Mouse (Mus musculus) thymus, adult 2 months (tissue): ENCODE results near the gene Dync1li1. TPM values are rescaled to one million over a fixed set of nuclear protein-coding genes. Genes with fewer than 3 reads are reported as not detected.

Experiments used
- DNase-seq: peaks from one replicate; pipeline ENCODE4 v3.0.0; 2021
- H3K27ac ChIP-seq: fragments of 200-500 bp; 2 replicates; pipeline ENCODE4 v1.5.1; 2012; ENCODE audit warnings: low read length, control low read depth; ENCODE audit not compliant: control insufficient read depth, insufficient read depth
- H3K27me3 ChIP-seq: fragments of 200-500 bp; 2 replicates; pipeline ENCODE4 v1.6.1; 2012; ENCODE audit warnings: mild to moderate bottlenecking, low read length, moderate library complexity, mixed read lengths; ENCODE audit not compliant: control insufficient read depth, insufficient read depth
- H3K36me3 ChIP-seq: fragments of 200-500 bp; 2 replicates; pipeline ENCODE4 v1.6.1; 2012; ENCODE audit warnings: mild to moderate bottlenecking, low read length, moderate library complexity; ENCODE audit not compliant: control insufficient read depth, insufficient read depth
- H3K4me1 ChIP-seq: fragments of 200-500 bp; replicated peaks from 2 replicates; pipeline ENCODE4 v1.6.1; 2012; ENCODE audit warnings: low read length; ENCODE audit not compliant: control insufficient read depth, insufficient read depth
- H3K4me3 ChIP-seq: fragments of 200-500 bp; 2 replicates; pipeline ENCODE4 v1.5.1; 2012; ENCODE audit warnings: mild to moderate bottlenecking, low read length, control low read depth, moderate library complexity; ENCODE audit not compliant: control insufficient read depth, insufficient read depth
- CTCF ChIP-seq: fragments of 200-500 bp; IDR thresholded peaks from 2 replicates; pipeline ENCODE4 v1.5.1; 2012; ENCODE audit warnings: mild to moderate bottlenecking, control low read depth, low read length, moderate library complexity, borderline replicate concordance; ENCODE audit not compliant: control insufficient read depth, poor library complexity, insufficient read depth; ENCODE audit errors: extremely low read depth
- POLR2A ChIP-seq: fragments of 200-500 bp; IDR thresholded peaks from 2 replicates; pipeline ENCODE4 v1.6.1; 2012; ENCODE audit warnings: mild to moderate bottlenecking, low read length, control low read depth, moderate library complexity; ENCODE audit not compliant: control insufficient read depth, poor library complexity, insufficient read depth; ENCODE audit errors: extremely low read depth
- WGBS: fragments of 180-500 bp; shearing (Covaris S2); methylation state at CpG from one replicate; pipeline ENCODE4 v1.1.7; 2018; 5-methylcytosine and 5-hydroxymethylcytosine counted together
- polyA plus RNA-seq: library from polyadenylated mRNA; depleted of rRNA; stranded (reverse); fragments of >200 nt; gene quantifications from 2 replicates; pipeline ENCODE4 v1.2.3, GENCODE M21; 2012

Dync1li1 gene
- polyA plus RNA-seq, 1 experiment: 20.8 TPM

- no peak for DNase-seq
- H3K36me3 ChIP-seq: no peaks in the 10 kb centered on the region; the same call in 1 of the 2 replicates
- TF ChIP-seq POLR2A: no peak
- TF ChIP-seq CTCF: no peak
- 97% methylated on average over 5 of the region's 5 CpGs for WGBS
- no peak overlapping the region for H3K27ac ChIP-seq
- H3K4me3 ChIP-seq: no peak overlapping the region
- no peaks in the 10 kb centered on the region for H3K4me1 ChIP-seq
- no peaks in the 10 kb centered on the region for H3K27me3 ChIP-seq
Observed at GRCm38 (mm10) chr9:114697926-114698325, 9.3 kb downstream of the Dync1li1 start.

DNA sequence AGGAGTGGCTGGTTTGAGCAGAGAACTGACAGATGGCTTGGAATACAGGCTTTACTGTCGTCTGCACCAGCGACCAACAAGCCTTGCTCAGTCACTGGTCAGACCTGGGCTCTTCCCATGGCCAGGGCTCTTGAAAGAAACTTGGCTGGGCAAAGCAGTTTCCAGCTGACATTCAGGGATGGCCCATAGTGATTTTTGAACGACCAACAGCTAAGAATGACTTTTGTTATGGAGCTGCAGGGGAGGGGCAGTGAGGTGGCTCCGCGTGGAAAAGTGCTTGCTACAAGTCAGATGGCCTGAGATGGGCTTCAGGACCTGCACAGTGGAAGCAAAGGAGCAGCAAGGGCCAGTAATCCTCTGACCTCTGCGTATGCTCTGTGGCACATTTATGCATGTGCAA, 10.7 kb downstream of the Dync1li1 start:
- DNase-seq: no peak
- Histone ChIP-seq H3K36me3 (no peaks in the 10 kb centered on the region; the same call in 1 of the 2 replicates), H3K4me3 (no peak overlapping the region), H3K27me3 (no peaks in the 10 kb centered on the region), H3K4me1 (no peaks in the 10 kb centered on the region), H3K27ac (no peak overlapping the region)
- TF ChIP-seq POLR2A (no peak), CTCF (no peak)
- 90% methylated on average over 6 of the region's 6 CpGs for WGBS

DNA sequence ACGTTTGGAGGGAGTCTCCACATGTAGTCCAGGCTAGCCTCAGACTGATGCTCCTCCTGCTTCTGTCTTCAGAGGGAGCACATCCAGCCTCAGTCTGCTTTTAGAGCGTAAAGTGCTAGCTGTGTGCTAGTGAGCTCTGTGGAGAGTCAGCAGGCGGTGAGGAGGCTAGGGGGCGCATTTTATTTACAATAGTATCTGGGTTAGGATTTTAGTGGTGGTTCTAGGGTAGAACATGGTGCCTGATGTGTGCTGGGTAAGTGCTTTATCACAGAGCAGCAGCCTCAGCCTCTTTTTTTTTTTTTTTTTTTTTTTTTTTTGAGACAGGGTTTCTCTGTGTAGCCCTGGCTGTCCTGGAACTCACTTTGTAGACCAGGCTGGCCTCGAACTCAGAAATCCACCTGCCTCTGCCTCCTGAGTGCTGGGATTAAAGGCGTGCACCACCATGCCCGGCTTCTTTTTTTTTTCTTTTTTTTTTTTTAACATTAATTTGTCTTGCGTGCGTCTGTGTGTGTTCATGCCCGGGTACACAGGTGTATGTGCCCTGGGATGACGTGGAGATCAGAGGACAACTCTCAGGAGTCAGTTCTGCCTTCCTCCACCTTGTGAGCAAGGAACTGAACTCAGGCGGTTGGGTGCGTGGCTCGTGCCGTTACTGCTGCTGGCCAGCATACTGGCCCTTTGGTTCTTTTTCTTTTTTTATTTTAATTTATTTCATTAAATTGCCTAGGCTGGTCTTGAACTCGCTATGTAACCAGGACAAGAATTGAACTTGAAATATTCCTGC, 11.5 kb downstream of the Dync1li1 start:
- Histone ChIP-seq H3K4me3 (no peak overlapping the region), H3K27me3 (no peaks in the 10 kb centered on the region), H3K27ac (no peak overlapping the region), H3K36me3 (no peaks in the 10 kb centered on the region; the same call in 1 of the 2 replicates), H3K4me1 (no peaks in the 10 kb centered on the region)
- TF ChIP-seq POLR2A (no peak), CTCF (no peak)
- no peak for DNase-seq
- WGBS: 95% methylated on average over 16 of the region's 16 CpGs

GRCm38 (mm10) chr9:114701031-114701430, 12.4 kb downstream of the Dync1li1 start:
- Histone ChIP-seq H3K27me3 (no peaks in the 10 kb centered on the region), H3K27ac (no peak overlapping the region), H3K4me1 (no peaks in the 10 kb centered on the region), H3K4me3 (no peak overlapping the region), H3K36me3 (no peaks in the 10 kb centered on the region; the same call in 1 of the 2 replicates)
- no peak for TF ChIP-seq POLR2A
- TF ChIP-seq CTCF: no peak
- 98% methylated on average over 2 of the region's 2 CpGs for WGBS
- no peak for DNase-seq

DNA sequence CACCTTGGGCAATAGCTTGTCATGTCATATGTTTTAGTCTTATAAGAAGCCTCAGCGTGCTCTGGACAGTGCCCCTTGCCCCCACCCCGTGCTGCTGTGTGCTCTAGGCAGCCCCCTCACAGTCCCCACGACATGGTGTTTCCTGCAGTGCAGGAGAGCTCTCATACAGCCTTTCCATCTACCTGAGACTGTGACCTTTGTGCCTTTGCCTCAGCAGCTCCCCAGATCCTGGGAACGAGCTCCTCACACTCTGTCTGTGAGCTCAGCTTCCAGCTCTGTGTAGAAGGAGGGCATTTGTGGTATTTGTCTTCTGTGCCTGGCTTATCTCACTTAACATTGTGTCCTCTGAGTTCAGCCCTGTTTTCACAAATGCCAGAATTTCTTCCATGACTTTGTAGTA, 13.3 kb downstream of the Dync1li1 start:
- WGBS: 94% methylated on average over 4 of the region's 4 CpGs

GRCm38 (mm10) chr9:114707805-114708204, 19.2 kb downstream of the Dync1li1 start:
- WGBS: 94% methylated on average over 4 of the region's 4 CpGs
- Histone ChIP-seq H3K36me3 (peaks cover 29% of the 10 kb centered on the region), H3K4me1 (no peaks in the 10 kb centered on the region), H3K27ac (no peak overlapping the region), H3K27me3 (no peaks in the 10 kb centered on the region), H3K4me3 (no peak overlapping the region)
- DNase-seq: no peak
- TF ChIP-seq CTCF (no peak), POLR2A (no peak)

More for the DNA sequence above, 13.3 kb downstream of the Dync1li1 start:
- Histone ChIP-seq H3K27me3 (no peaks in the 10 kb centered on the region), H3K27ac (no peak overlapping the region), H3K4me3 (no peak overlapping the region), H3K4me1 (no peaks in the 10 kb centered on the region), H3K36me3 (peaks cover 3% of the 10 kb centered on the region; the same call in 1 of the 2 replicates)
- TF ChIP-seq POLR2A: no peak
- no peak for TF ChIP-seq CTCF
- no peak for DNase-seq

DNA sequence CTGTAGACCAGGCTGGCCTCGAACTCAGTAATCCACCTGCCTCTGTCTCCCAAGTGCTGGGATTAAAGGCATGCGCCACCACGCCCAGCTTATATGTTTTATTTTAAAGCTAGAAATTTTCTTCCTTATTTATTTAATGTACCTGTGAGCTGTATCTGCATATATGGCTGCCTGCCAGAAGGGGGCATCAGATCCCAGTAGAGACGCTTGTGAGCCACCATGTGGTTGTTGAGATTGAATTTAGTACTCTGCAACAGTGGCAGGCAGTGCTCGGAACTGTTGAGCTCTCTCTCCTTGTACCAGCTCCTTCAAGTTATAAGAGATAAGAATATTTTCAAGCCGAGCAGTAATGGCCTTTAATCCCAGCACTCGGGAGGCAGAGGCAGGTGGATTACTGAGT, 21.8 kb downstream of the Dync1li1 start:
- no peak overlapping the region for H3K27ac ChIP-seq
- TF ChIP-seq CTCF (no peak), POLR2A (no peak)
- DNase-seq: peak; percentile 48
- no peak overlapping the region for H3K4me3 ChIP-seq
- H3K36me3 ChIP-seq: peaks cover 43% of the 10 kb centered on the region
- WGBS: 83% methylated on average over 7 of the region's 7 CpGs
- H3K27me3 ChIP-seq: no peaks in the 10 kb centered on the region
- H3K4me1 ChIP-seq: no peaks in the 10 kb centered on the region
